Mouse (Mus musculus): ENCODE measurements around the gene Tubgcp3.

GRCm38 (mm10) chr8:12668832-12669231 is 3.2 kb downstream of the Tubgcp3 start:
- TF ChIP-seq TCF12 (IDR thresholded peaks at IDR 0.05; ENCODE audit: low read depth, low read length), result no peak
- TF ChIP-seq CTCF (conservative IDR thresholded peaks at IDR 0.05 in 1 of 2, IDR thresholded peaks at IDR 0.05 in 1 of 2; ENCODE audit: low read depth in 2 of 2, low read length in 2 of 2), result no peak
- TF ChIP-seq EP300 (IDR thresholded peaks at IDR 0.05; ENCODE audit: low read length), result no peak
- no peak for TF ChIP-seq TBP (conservative IDR thresholded peaks at IDR 0.05; ENCODE audit: low read depth, low read length)
- no peak for TF ChIP-seq UBTF (IDR thresholded peaks at IDR 0.05; ENCODE audit: low read depth, low read length)
- no peak for TF ChIP-seq POLR2A (IDR thresholded peaks at IDR 0.05; ENCODE audit: low read depth, low read length)
- TF ChIP-seq ZKSCAN1 (IDR thresholded peaks at IDR 0.05; ENCODE audit: borderline replicate concordance, low read depth, low read length), result no peak
- TF ChIP-seq USF1 (IDR thresholded peaks at IDR 0.05; ENCODE audit: low read depth, low read length), result no peak

All from CH12.LX (cell line).